Mouse (Mus musculus) T-cell, adult 2 months (primary cell): ENCODE measurements at regions not wholly inside any gene's neighbourhood (a gene's known extent, or its start where the extent isn't known, plus 50 kb on each side); places are given as distances from the start of the nearest gene placed in this dataset.

ENCODE experiments used
- DNase-seq: peaks from one replicate; pipeline ENCODE4 v3.0.0; 2022; ENCODE audit warnings: low spot score

GRCm38 (mm10) chr8:102845362-102845761, 59.9 kb upstream of the Cdh11 start:
- no peak for DNase-seq

GRCm38 (mm10) chr8:102860021-102860420, 74.6 kb upstream of the Cdh11 start:
- DNase-seq, result no peak

- no peak for DNase-seq
These were observed 114.1 kb upstream of the Cdh11 start for GRCm38 (mm10) chr8:102899525-102899924.

- no peak for DNase-seq
These were observed 115.2 kb upstream of the Cdh11 start for GRCm38 (mm10) chr8:102900662-102901061.

- no peak for DNase-seq
These were observed 122.0 kb upstream of the Cdh11 start for GRCm38 (mm10) chr8:102907444-102907843.

- DNase-seq, result no peak
These were observed 145.9 kb upstream of the Cdh11 start for GRCm38 (mm10) chr8:102931342-102931835.

GRCm38 (mm10) chr8:102938771-102939170, 153.3 kb upstream of the Cdh11 start:
- DNase-seq, result no peak

GRCm38 (mm10) chr8:102945546-102945945, 160.1 kb upstream of the Cdh11 start:
- no peak for DNase-seq

GRCm38 (mm10) chr8:102978161-102978581, 192.7 kb upstream of the Cdh11 start:
- no peak for DNase-seq

GRCm38 (mm10) chr8:102983220-102983909, 197.9 kb upstream of the Cdh11 start:
- DNase-seq, result no peak

GRCm38 (mm10) chr8:102983910-102984225, 198.4 kb upstream of the Cdh11 start:
- DNase-seq, result no peak

GRCm38 (mm10) chr8:103007284-103007984, 222.0 kb upstream of the Cdh11 start:
- no peak for DNase-seq

GRCm38 (mm10) chr8:103019121-103019520, 233.7 kb upstream of the Cdh11 start:
- DNase-seq, result no peak

GRCm38 (mm10) chr8:103023237-103023636, 237.8 kb upstream of the Cdh11 start:
- no peak for DNase-seq

GRCm38 (mm10) chr8:103031708-103032107, 246.3 kb upstream of the Cdh11 start:
- no peak for DNase-seq

GRCm38 (mm10) chr8:103033956-103034355, 248.5 kb upstream of the Cdh11 start:
- no peak for DNase-seq

- DNase-seq, result no peak
These were observed 286.7 kb upstream of the Cdh11 start for GRCm38 (mm10) chr8:103072079-103072635.

GRCm38 (mm10) chr8:103072646-103073045, 287.2 kb upstream of the Cdh11 start:
- no peak for DNase-seq

GRCm38 (mm10) chr8:103078559-103078958, 293.1 kb upstream of the Cdh11 start:
- no peak for DNase-seq

GRCm38 (mm10) chr8:103086956-103087482, 301.6 kb upstream of the Cdh11 start:
- no peak for DNase-seq

- no peak for DNase-seq
These were observed 311.2 kb upstream of the Cdh11 start for GRCm38 (mm10) chr8:103096496-103097092.

GRCm38 (mm10) chr8:103125581-103125980, 340.1 kb upstream of the Cdh11 start:
- no peak for DNase-seq

- DNase-seq, result no peak
These were observed 352.7 kb upstream of the Cdh11 start for GRCm38 (mm10) chr8:103138136-103138535.
